Mouse (Mus musculus): ENCODE data around the gene Slc39a1. TPM values are rescaled to one million over a fixed set of nuclear protein-coding genes. Genes with fewer than 3 reads are reported as not detected.

Slc39a1 gene
- total RNA-seq, 1 experiment, result 88.4 TPM

GRCm38 (mm10) chr3:90213377-90213866 is 34.5 kb upstream of the Slc39a1 start, which contains the start of the genes Rps27 and Rab13:
Rps27 (minus strand) TSS chr3:90213651.
Rab13 (plus strand) TSS chr3:90213695.
- Histone ChIP-seq H3K9ac (ENCODE audit: insufficient read depth, low read depth, low read length, poor library complexity, severe bottlenecking) (peak within 1 kb of the TSS; percentile 99), H3K4me3 (ENCODE audit: insufficient read depth in 1 of 2, low read depth in 1 of 2, low read length in 2 of 2, poor library complexity in 1 of 2, severe bottlenecking in 1 of 2) (peak within 1 kb of the TSS; percentile 88 to 95), H3K4me1 (ENCODE audit: control insufficient read depth in 2 of 2, insufficient read depth in 2 of 2, low read length in 2 of 2, poor library complexity in 1 of 2) (peaks cover 0 to 7% of the 10 kb centered on the region in 2 experiments; a peak in 1 of 4 replicates), H3K36me3 (ENCODE audit: control insufficient read depth, insufficient read depth, low read length, poor library complexity, severe bottlenecking) (peaks cover 29% of the 10 kb centered on the region), H3K27ac (ENCODE audit: insufficient read depth, low read depth, low read length, poor library complexity, severe bottlenecking) (peak within 1 kb of the TSS; percentile 94), H3K9me3 (ENCODE audit: control insufficient read depth, insufficient read depth, low read depth, low read length) (no peaks in the 10 kb centered on the region)
- TF ChIP-seq CHD2 (IDR thresholded peaks at IDR 0.05; ENCODE audit: low read depth, low read length), result no peak
- TF ChIP-seq HCFC1 (IDR thresholded peaks at IDR 0.05; ENCODE audit: borderline replicate concordance, insufficient read depth, low read length), result peak; percentile 90
- TF ChIP-seq MAFK (IDR thresholded peaks at IDR 0.05; ENCODE audit: insufficient read depth, low read depth, low read length), result no peak
- in situ Hi-C loops (cut with MboI; ENCODE audit: low sequenced_read_pairs in 2 of 2, unreplicated experiment in 2 of 2), result no loop called here
- peak; percentile 82 for DNase-seq (ENCODE audit: low read depth, low spot score)

DNA sequence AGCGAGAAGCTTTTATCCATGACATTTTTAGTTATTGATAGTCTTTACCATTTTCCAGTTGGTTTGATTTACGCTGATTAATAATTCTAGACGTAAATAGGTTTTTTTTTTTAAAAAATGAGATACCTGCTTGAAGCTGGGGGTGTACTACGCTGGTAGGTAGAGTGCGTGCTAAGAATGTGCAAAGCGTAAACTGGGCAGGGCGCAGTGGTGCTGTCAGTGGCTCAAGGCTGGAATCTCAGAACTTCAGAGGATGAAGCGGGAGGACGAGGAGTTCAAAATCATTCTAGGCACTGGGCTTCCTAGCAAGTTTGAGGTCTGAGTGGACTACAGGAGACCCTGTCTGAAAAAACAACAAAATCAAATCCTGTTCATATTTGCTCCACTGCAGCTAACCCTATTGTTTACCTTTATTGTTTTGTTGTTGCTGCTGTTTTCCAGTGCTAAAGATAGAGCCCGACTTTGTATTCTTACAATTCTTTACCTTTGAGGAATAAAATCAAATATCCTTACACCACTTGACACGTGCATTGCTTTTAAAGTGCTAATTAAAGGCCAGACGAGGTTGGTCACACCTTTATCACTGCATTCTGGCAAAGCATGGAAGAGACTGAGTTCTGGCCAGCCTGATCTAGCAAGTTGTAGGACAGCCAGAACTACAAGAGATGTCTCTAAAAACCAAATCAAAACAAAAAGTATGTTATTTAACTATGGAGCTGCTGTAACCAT is 33.9 kb upstream of the Slc39a1 start:
- in situ Hi-C loops (cut with MboI; ENCODE audit: low sequenced_read_pairs in 2 of 2, unreplicated experiment in 2 of 2), result no loop called here
- H3K27ac ChIP-seq (ENCODE audit: insufficient read depth, low read depth, low read length, poor library complexity, severe bottlenecking), result no peak overlapping the region; the same call in 1 of the 2 replicates
- H3K9me3 ChIP-seq (ENCODE audit: control insufficient read depth, insufficient read depth, low read depth, low read length), result no peaks in the 10 kb centered on the region
- H3K9ac ChIP-seq (ENCODE audit: insufficient read depth, low read depth, low read length, poor library complexity, severe bottlenecking), result peak overlapping the region; percentile 99
- no peak for DNase-seq (ENCODE audit: low read depth, low spot score)
- H3K4me1 ChIP-seq (ENCODE audit: control insufficient read depth in 2 of 2, insufficient read depth in 2 of 2, low read length in 2 of 2, poor library complexity in 1 of 2), result peaks cover 0 to 2% of the 10 kb centered on the region in 2 experiments; a peak in 1 of 4 replicates
- peaks cover 23% of the 10 kb centered on the region for H3K36me3 ChIP-seq (ENCODE audit: control insufficient read depth, insufficient read depth, low read length, poor library complexity, severe bottlenecking)
- TF ChIP-seq ZNF384 (IDR thresholded peaks at IDR 0.05; ENCODE audit: low read depth, low read length) (no peak), MAFK (IDR thresholded peaks at IDR 0.05; ENCODE audit: insufficient read depth, low read depth, low read length) (no peak), HCFC1 (IDR thresholded peaks at IDR 0.05; ENCODE audit: borderline replicate concordance, insufficient read depth, low read length) (no peak), CHD2 (IDR thresholded peaks at IDR 0.05; ENCODE audit: low read depth, low read length) (no peak), ZC3H11A (IDR thresholded peaks at IDR 0.05; ENCODE audit: borderline replicate concordance, low read depth, low read length) (no peak)
- H3K4me3 ChIP-seq (ENCODE audit: insufficient read depth in 1 of 2, low read depth in 1 of 2, low read length in 2 of 2, poor library complexity in 1 of 2, severe bottlenecking in 1 of 2), result peak overlapping the region; percentile 88 to 95

GRCm38 (mm10) chr3:90215825-90216380 is 32.1 kb upstream of the Slc39a1 start:
- in situ Hi-C loops (cut with MboI; ENCODE audit: low sequenced_read_pairs in 2 of 2, unreplicated experiment in 2 of 2), result no loop called here
- no peak overlapping the region for H3K27ac ChIP-seq (ENCODE audit: insufficient read depth, low read depth, low read length, poor library complexity, severe bottlenecking)

DNA sequence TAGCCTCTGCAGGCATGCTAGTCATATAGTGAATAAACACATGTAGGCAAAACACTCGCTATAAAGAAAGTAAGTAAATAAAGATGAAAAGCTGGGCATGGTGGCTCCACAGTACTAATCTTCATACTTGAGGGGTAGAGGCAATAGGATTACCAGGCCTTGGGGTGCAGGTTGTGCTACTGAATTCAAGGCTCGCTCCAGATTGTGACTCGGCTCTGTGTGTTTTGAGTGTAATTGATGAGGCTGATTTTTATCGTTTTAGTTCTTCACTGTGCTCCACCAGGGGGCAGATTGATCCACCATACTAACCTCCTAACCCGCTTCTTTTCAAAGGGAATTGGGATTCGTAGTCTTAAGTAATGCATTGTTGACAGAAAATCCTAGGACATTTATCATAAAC is 27.9 kb upstream of the Slc39a1 start:
- Histone ChIP-seq H3K27ac (ENCODE audit: insufficient read depth, low read depth, low read length, poor library complexity, severe bottlenecking) (no peak overlapping the region), H3K9ac (ENCODE audit: insufficient read depth, low read depth, low read length, poor library complexity, severe bottlenecking) (no peak overlapping the region; the same call in 1 of the 2 replicates), H3K4me1 (ENCODE audit: control insufficient read depth in 2 of 2, insufficient read depth in 2 of 2, low read length in 2 of 2, poor library complexity in 1 of 2) (peaks cover 7 to 11% of the 10 kb centered on the region in 2 experiments), H3K36me3 (ENCODE audit: control insufficient read depth, insufficient read depth, low read length, poor library complexity, severe bottlenecking) (no peaks in the 10 kb centered on the region), H3K4me3 (ENCODE audit: insufficient read depth in 1 of 2, low read depth in 1 of 2, low read length in 2 of 2, poor library complexity in 1 of 2, severe bottlenecking in 1 of 2) (peak overlapping the region in 1 of 2 experiments; percentile 65; a peak in 2 of 4 replicates), H3K9me3 (ENCODE audit: control insufficient read depth, insufficient read depth, low read depth, low read length) (no peaks in the 10 kb centered on the region)
- TF ChIP-seq MAFK (IDR thresholded peaks at IDR 0.05; ENCODE audit: insufficient read depth, low read depth, low read length) (no peak), ZNF384 (IDR thresholded peaks at IDR 0.05; ENCODE audit: low read depth, low read length) (no peak), ZC3H11A (IDR thresholded peaks at IDR 0.05; ENCODE audit: borderline replicate concordance, low read depth, low read length) (no peak), HCFC1 (IDR thresholded peaks at IDR 0.05; ENCODE audit: borderline replicate concordance, insufficient read depth, low read length) (no peak), CHD2 (IDR thresholded peaks at IDR 0.05; ENCODE audit: low read depth, low read length) (no peak)
- DNase-seq (ENCODE audit: low read depth, low spot score), result peak; percentile 47
- in situ Hi-C loops (cut with MboI; ENCODE audit: low sequenced_read_pairs in 2 of 2, unreplicated experiment in 2 of 2), result no loop called here

More at GRCm38 (mm10) chr3:90215825-90216380, 32.1 kb upstream of the Slc39a1 start:
- Histone ChIP-seq H3K4me3 (ENCODE audit: insufficient read depth in 1 of 2, low read depth in 1 of 2, low read length in 2 of 2, poor library complexity in 1 of 2, severe bottlenecking in 1 of 2) (no peak overlapping the region), H3K36me3 (ENCODE audit: control insufficient read depth, insufficient read depth, low read length, poor library complexity, severe bottlenecking) (peaks cover 15% of the 10 kb centered on the region), H3K4me1 (ENCODE audit: control insufficient read depth in 2 of 2, insufficient read depth in 2 of 2, low read length in 2 of 2, poor library complexity in 1 of 2) (peaks cover 5% of the 10 kb centered on the region in 2 experiments; a peak in 2 of 4 replicates), H3K9ac (ENCODE audit: insufficient read depth, low read depth, low read length, poor library complexity, severe bottlenecking) (no peak overlapping the region), H3K9me3 (ENCODE audit: control insufficient read depth, insufficient read depth, low read depth, low read length) (no peaks in the 10 kb centered on the region)
- no peak for DNase-seq (ENCODE audit: low read depth, low spot score)
- peak; percentile 7; the same call in 1 of the 2 replicates for TF ChIP-seq ZC3H11A (IDR thresholded peaks at IDR 0.05; ENCODE audit: borderline replicate concordance, low read depth, low read length)
- no peak for TF ChIP-seq MAFK (IDR thresholded peaks at IDR 0.05; ENCODE audit: insufficient read depth, low read depth, low read length)
- 0 out of 2 replicates have a peak, but pooled peaks have one; percentile 7 for TF ChIP-seq ZNF384 (IDR thresholded peaks at IDR 0.05; ENCODE audit: low read depth, low read length)
- TF ChIP-seq CHD2 (IDR thresholded peaks at IDR 0.05; ENCODE audit: low read depth, low read length), result no peak

Data from ES-E14 (cell line).